Mouse (Mus musculus) CH12.LX (cell line): ENCODE measurements around the gene Nup205. TPM values are rescaled to one million over a fixed set of nuclear protein-coding genes. Genes with fewer than 3 reads are reported as not detected.

Experiments used
- DNase-seq: peaks from one replicate; pipeline ENCODE4 v3.0.0-alpha.2; 2013; ENCODE audit errors: extremely low read depth
- H3K27ac ChIP-seq: 2 replicates; pipeline ENCODE4 v1.5.1; 2012; ENCODE audit warnings: low read depth, mild to moderate bottlenecking, control low read depth, moderate library complexity; ENCODE audit not compliant: insufficient read depth
- H3K27me3 ChIP-seq: replicated peaks from 2 replicates; pipeline ENCODE3; 2012; ENCODE audit warnings: inconsistent platforms
- H3K36me3 ChIP-seq, 2 experiments: replicated peaks in 1 of 2; 2 replicates each; pipeline versions ENCODE3 to v1.6.1; 2012; ENCODE audit warnings: inconsistent platforms in 1 of 2, low read length in 1 of 2, mild to moderate bottlenecking in 1 of 2, mixed read lengths in 1 of 2, moderate library complexity in 1 of 2; ENCODE audit not compliant: control insufficient read depth in 1 of 2, insufficient read depth in 1 of 2
- H3K4me1 ChIP-seq, 2 experiments: 2 replicates each; pipeline ENCODE4 v1.6.1; 2012; ENCODE audit warnings: inconsistent platforms in 1 of 2, moderate library complexity in 1 of 2; ENCODE audit not compliant: insufficient read depth in 2 of 2, control insufficient read depth in 1 of 2
- H3K4me2 ChIP-seq: 2 replicates; pipeline ENCODE4 v1.6.1; 2012; ENCODE audit warnings: low read depth, mild to moderate bottlenecking, control low read depth; ENCODE audit not compliant: poor library complexity, insufficient read depth, severe bottlenecking
- H3K4me3 ChIP-seq, 3 experiments: fragments of 150-350 bp in 1 of 3; sonication (generic) in 1 of 3; replicated peaks in 1 of 3; 2 replicates each; pipeline versions ENCODE3 to v1.5.1; 2011 to 2012; ENCODE audit warnings: low read depth in 2 of 3, low read length in 2 of 3, mild to moderate bottlenecking in 2 of 3, moderate library complexity in 2 of 3, control low read depth in 1 of 3, improper control_type of control experiment in 1 of 3, inconsistent platforms in 1 of 3, mixed read lengths in 1 of 3; ENCODE audit not compliant: poor library complexity in 1 of 3
- H3K79me2 ChIP-seq: replicated peaks from 2 replicates; pipeline ENCODE4 v1.6.1; 2012; ENCODE audit warnings: mild to moderate bottlenecking, moderate library complexity; ENCODE audit not compliant: control insufficient read depth, poor library complexity, insufficient read depth, severe bottlenecking; ENCODE audit errors: extremely low read depth
- H3K9ac ChIP-seq: 2 replicates; pipeline ENCODE4 v1.6.1; 2012; ENCODE audit warnings: low read depth, mild to moderate bottlenecking, control low read depth, moderate library complexity; ENCODE audit not compliant: insufficient read depth
- H3K9me3 ChIP-seq: replicated peaks from 2 replicates; pipeline ENCODE3; 2012; ENCODE audit warnings: low read length, inconsistent platforms, mixed read lengths
- CTCF ChIP-seq, 2 experiments: IDR thresholded peaks in 1 of 2; conservative IDR thresholded peaks in 1 of 2; 2 replicates each; pipeline ENCODE4 v1.5.1; 2011 to 2012; ENCODE audit warnings: low read depth in 2 of 2, low read length in 2 of 2, improper control_type of control experiment in 1 of 2, inconsistent platforms in 1 of 2, mild to moderate bottlenecking in 1 of 2, moderate library complexity in 1 of 2
- E2F4 ChIP-seq: IDR thresholded peaks from 2 replicates; pipeline ENCODE4 v1.6.1; 2011; ENCODE audit warnings: low read depth, low read length, improper control_type of control experiment; ENCODE audit not compliant: insufficient replicate concordance
- KAT2A ChIP-seq: IDR thresholded peaks from 2 replicates; pipeline ENCODE4 v1.6.1; 2012; ENCODE audit warnings: low read length, improper control_type of control experiment, inconsistent platforms; ENCODE audit not compliant: insufficient replicate concordance
- MAX ChIP-seq: IDR thresholded peaks from 2 replicates; pipeline ENCODE4 v1.6.1; 2011; ENCODE audit warnings: low read length, improper control_type of control experiment
- MEF2A ChIP-seq: IDR thresholded peaks from 2 replicates; pipeline ENCODE4 v1.6.1; 2014; ENCODE audit warnings: low read depth, mild to moderate bottlenecking, inconsistent platforms, low read length, improper control_type of control experiment, borderline replicate concordance
- MXI1 ChIP-seq: IDR thresholded peaks from 2 replicates; pipeline ENCODE4 v1.6.1; 2011; ENCODE audit warnings: mild to moderate bottlenecking, low read depth, low read length, improper control_type of control experiment
- PAX5 ChIP-seq: IDR thresholded peaks from 2 replicates; pipeline ENCODE4 v1.6.1; 2012; ENCODE audit warnings: low read length, inconsistent platforms, mixed read lengths
- RAD21 ChIP-seq: IDR thresholded peaks from 2 replicates; pipeline ENCODE4 v1.6.1; 2011; ENCODE audit warnings: low read depth, mild to moderate bottlenecking, low read length, improper control_type of control experiment, moderate library complexity
- SIN3A ChIP-seq: IDR thresholded peaks from 2 replicates; pipeline ENCODE4 v1.6.1; 2012; ENCODE audit warnings: low read length, improper control_type of control experiment, inconsistent platforms
- UBTF ChIP-seq: IDR thresholded peaks from 2 replicates; pipeline ENCODE4 v1.6.1; 2012; ENCODE audit warnings: low read depth, mild to moderate bottlenecking, inconsistent platforms, low read length, improper control_type of control experiment, moderate library complexity
- USF1 ChIP-seq: IDR thresholded peaks from 2 replicates; pipeline ENCODE4 v1.6.1; 2014; ENCODE audit warnings: low read depth, mild to moderate bottlenecking, inconsistent platforms, low read length, improper control_type of control experiment
- ZC3H11A ChIP-seq: IDR thresholded peaks from 2 replicates; pipeline ENCODE4 v1.6.1; 2012; ENCODE audit warnings: low read depth, mild to moderate bottlenecking, inconsistent platforms, low read length, improper control_type of control experiment
- dilution Hi-C: fragments of 300-500 bp; cut with MboI; formaldehyde crosslinking; loops from 2 replicates; pipeline ENCODE4 v1.14.3; 2020; ENCODE audit warnings: low sequenced_read_pairs; ENCODE audit not compliant: extremely low pct_unique_long_range_greater_than_20kb, extremely low pct_ligation_motif_present
- in situ Hi-C: fragments of 300-500 bp; cut with MboI; formaldehyde crosslinking; loops from 3 replicates; pipeline ENCODE4 v1.14.3; 2019; ENCODE audit warnings: low sequenced_read_pairs, low pct_ligation_motif_present, low pct_unique_long_range_greater_than_20kb, mixed read lengths
- polyA plus RNA-seq: library from polyadenylated mRNA; unstranded; fragments of >175 nt; gene quantifications from 2 replicates; pipeline ENCODE4 v1.2.1, GENCODE M21; 2012; ENCODE audit warnings: low read depth; ENCODE audit not compliant: insufficient read length
- total RNA-seq, 2 experiments: library from RNA; depleted of rRNA; stranded (reverse); fragments of 300-350 nt in 1 of 2; fragments of >200 nt in 1 of 2; gene quantifications; 2 replicates each; pipeline ENCODE4 v1.2.3; 2012 to 2014

Gene Nup205
- total and polyA plus RNA-seq, 3 experiments: 82.0 to 121 (median 108) TPM

DNA sequence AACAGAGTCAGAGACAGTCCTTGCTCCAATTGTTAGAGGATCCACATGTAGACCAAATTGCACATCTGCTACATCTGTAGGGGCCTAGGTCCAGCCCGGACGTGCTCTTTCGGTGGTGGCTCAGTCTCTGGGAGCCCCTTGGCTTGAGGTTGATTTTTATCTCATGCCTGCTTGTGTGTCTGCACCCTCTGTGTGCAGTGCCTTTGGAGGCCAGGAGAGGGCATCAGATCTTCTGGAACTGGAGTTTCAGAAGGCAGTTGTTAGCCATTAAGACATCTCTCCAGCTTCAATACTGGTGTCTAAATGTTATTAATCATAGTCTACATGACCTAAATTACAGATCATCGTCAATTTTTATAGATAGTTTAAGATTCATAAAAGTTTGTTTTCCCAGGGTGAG, 66.0 kb downstream of the Nup205 start:
- Histone ChIP-seq H3K4me3 (no peak overlapping the region), H3K27me3 (no peaks in the 10 kb centered on the region), H3K36me3 (peaks cover 52 to 85% of the 10 kb centered on the region in 2 experiments), H3K9ac (no peak overlapping the region)
- no peak for DNase-seq
- dilution Hi-C loops: no loop called here
- in situ Hi-C loops: no loop called here
- TF ChIP-seq CTCF (conservative IDR thresholded peaks at IDR 0.05 in 1 of 2, IDR thresholded peaks at IDR 0.05 in 1 of 2; ENCODE audit: low read depth in 2 of 2, low read length in 2 of 2) (peak; percentile 15 to 16; a peak in 2 of 4 replicates), SIN3A (no peak)
- TF ChIP-seq, all 38 proteins: peak for 1
- no peak overlapping the region for H3K4me2 ChIP-seq
- H3K4me1 ChIP-seq: peaks cover 0 to 10% of the 10 kb centered on the region in 2 experiments; a peak in 2 of 4 replicates
- no peak overlapping the region for H3K27ac ChIP-seq
- H3K79me2 ChIP-seq: no peaks in the 10 kb centered on the region
- H3K9me3 ChIP-seq: peaks cover 4% of the 10 kb centered on the region

DNA sequence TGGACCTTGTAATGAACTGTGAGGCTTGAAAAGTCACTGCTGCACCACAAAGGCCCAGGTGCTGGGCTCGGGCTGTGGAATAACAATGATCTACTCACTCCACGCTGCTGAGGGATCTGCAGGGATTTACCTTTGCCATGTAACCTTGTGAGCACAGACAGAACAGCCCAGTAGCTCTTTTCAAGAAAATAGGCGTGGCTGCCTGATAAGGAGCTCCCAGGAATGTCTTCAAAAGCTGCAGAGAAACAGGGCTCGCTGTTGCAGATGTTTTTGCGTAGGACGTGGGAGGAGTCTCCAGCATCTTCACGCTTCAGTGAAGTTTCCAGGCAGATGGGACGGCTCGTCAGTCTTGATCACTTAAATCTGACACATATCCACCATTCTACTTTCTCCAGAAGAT, 66.8 kb downstream of the Nup205 start:
- Histone ChIP-seq H3K27ac (no peak overlapping the region), H3K36me3 (peaks cover 50 to 78% of the 10 kb centered on the region in 2 experiments), H3K9ac (no peak overlapping the region), H3K4me2 (no peak overlapping the region), H3K9me3 (peaks cover 4% of the 10 kb centered on the region), H3K4me1 (peaks cover 0 to 14% of the 10 kb centered on the region in 2 experiments; a peak in 2 of 4 replicates), H3K79me2 (no peaks in the 10 kb centered on the region), H3K4me3 (no peak overlapping the region), H3K27me3 (no peaks in the 10 kb centered on the region)
- dilution Hi-C loops (no loop called here), in situ Hi-C loops (no loop called here)
- no peak for DNase-seq
- no peak for TF ChIP-seq SIN3A
- TF ChIP-seq MAX: no peak
- no peak for TF ChIP-seq UBTF
- no peak for TF ChIP-seq MEF2A
- TF ChIP-seq MXI1: no peak
- no peak for TF ChIP-seq PAX5
- TF ChIP-seq KAT2A: no peak
- no peak for TF ChIP-seq E2F4
- no peak for TF ChIP-seq ZC3H11A
- TF ChIP-seq USF1: no peak

DNA sequence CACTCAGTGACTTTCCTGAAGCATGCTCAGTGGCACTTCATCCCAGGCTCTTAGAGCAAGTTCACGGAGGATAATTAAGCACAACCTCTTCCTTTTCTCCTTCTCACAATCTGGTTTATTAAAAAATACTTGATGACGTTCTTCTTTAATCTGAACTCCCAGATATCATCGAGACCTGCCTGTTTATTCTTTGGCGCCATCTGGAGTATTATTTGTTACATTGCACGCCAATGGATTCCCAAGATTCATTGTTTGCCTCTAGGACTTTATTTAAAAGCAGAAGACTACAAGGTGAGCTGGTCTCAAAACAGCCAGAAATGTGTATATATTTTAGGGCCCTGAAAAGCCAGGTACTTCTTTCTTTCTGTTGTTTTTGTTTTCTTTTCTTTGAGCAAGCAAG, 67.9 kb downstream of the Nup205 start:
- no peak for DNase-seq
- no peak overlapping the region for H3K4me2 ChIP-seq
- dilution Hi-C loops: no loop called here
- no peaks in the 10 kb centered on the region for H3K27me3 ChIP-seq
- TF ChIP-seq E2F4: no peak
- TF ChIP-seq CTCF (conservative IDR thresholded peaks at IDR 0.05 in 1 of 2, IDR thresholded peaks at IDR 0.05 in 1 of 2; ENCODE audit: low read depth in 2 of 2, low read length in 2 of 2): peak in 1 of 2 experiments; percentile 47; a peak in 2 of 4 replicates
- TF ChIP-seq RAD21: peak; percentile 10
- TF ChIP-seq, all 38 proteins: peak for 2
- in situ Hi-C loops: no loop called here
- Histone ChIP-seq H3K36me3 (peaks cover 46 to 69% of the 10 kb centered on the region in 2 experiments), H3K9me3 (peaks cover 4% of the 10 kb centered on the region), H3K79me2 (no peaks in the 10 kb centered on the region), H3K4me1 (peaks cover 0 to 14% of the 10 kb centered on the region in 2 experiments; a peak in 2 of 4 replicates), H3K27ac (no peak overlapping the region), H3K9ac (no peak overlapping the region), H3K4me3 (no peak overlapping the region)
